Mouse (Mus musculus) forebrain, embryonic 11.5 days (tissue): Measurements from ENCODE around the gene Mcoln1. TPM values are rescaled to one million over a fixed set of nuclear protein-coding genes. Genes with fewer than 3 reads are reported as not detected.

Experiments used
- ATAC-seq: fragments of 200-750 bp; cut with Nextera tagmentation; replicated peaks from 2 replicates; pipeline ENCODE4 v1.8.0; 2017; ENCODE audit warnings: moderate TSS enrichment; ENCODE audit not compliant: low FRiP score
- DNase-seq: peaks from one replicate; pipeline ENCODE4 v3.0.0-alpha.2; 2017; ENCODE audit warnings: low spot score
- H3K27ac ChIP-seq: fragments of 300-500 bp; sonication (generic); 2 replicates; pipeline ENCODE4 v1.5.1; 2014; ENCODE audit warnings: low read depth, low read length
- H3K27me3 ChIP-seq: fragments of 300-500 bp; sonication (generic); 2 replicates; pipeline ENCODE4 v1.6.1; 2014; ENCODE audit warnings: mild to moderate bottlenecking, low read length, mixed read lengths; ENCODE audit not compliant: control insufficient read depth, insufficient read depth
- H3K36me3 ChIP-seq: fragments of 300-500 bp; sonication (generic); 2 replicates; pipeline ENCODE4 v1.6.1; 2014; ENCODE audit warnings: mild to moderate bottlenecking, low read length, moderate library complexity, mixed read lengths; ENCODE audit not compliant: control insufficient read depth, insufficient read depth
- H3K4me1 ChIP-seq: fragments of 300-500 bp; sonication (generic); replicated peaks from 2 replicates; pipeline ENCODE4 v1.6.1; 2014; ENCODE audit warnings: low read length, mixed read lengths; ENCODE audit not compliant: control insufficient read depth, insufficient read depth
- H3K4me2 ChIP-seq: fragments of 300-500 bp; sonication (generic); 2 replicates; pipeline ENCODE4 v1.6.1; 2014; ENCODE audit warnings: low read depth, mild to moderate bottlenecking, low read length, moderate library complexity, mixed read lengths; ENCODE audit not compliant: severe bottlenecking
- H3K4me3 ChIP-seq: fragments of 300-500 bp; sonication (generic); 2 replicates; pipeline ENCODE4 v1.5.1; 2014; ENCODE audit warnings: low read depth, low read length
- H3K9ac ChIP-seq: fragments of 300-500 bp; sonication (generic); 2 replicates; pipeline ENCODE4 v1.6.1; 2014; ENCODE audit warnings: low read length
- H3K9me3 ChIP-seq: fragments of 300-500 bp; sonication (generic); 2 replicates; pipeline ENCODE4 v1.6.1; 2016; ENCODE audit warnings: low read length, mixed read lengths; ENCODE audit not compliant: control insufficient read depth
- WGBS: fragments of 180-500 bp; shearing (Covaris S2); extraction: QIAGEN DNeasy Blood & Tissue Kit; methylation state at CpG from one replicate; pipeline ENCODE4 v1.1.7; 2014; 5-methylcytosine and 5-hydroxymethylcytosine counted together
- polyA plus RNA-seq: library from polyadenylated mRNA; unstranded; fragments of >200 nt; fragmentation: Nextera tagmentation; extraction: Ambion mirVana; gene quantifications from 2 replicates; pipeline ENCODE4 v1.2.1, GENCODE M21; 2014

The Mcoln1 gene
- polyA plus RNA-seq = 56.6 and 56.7 TPM in 2 replicates

DNA sequence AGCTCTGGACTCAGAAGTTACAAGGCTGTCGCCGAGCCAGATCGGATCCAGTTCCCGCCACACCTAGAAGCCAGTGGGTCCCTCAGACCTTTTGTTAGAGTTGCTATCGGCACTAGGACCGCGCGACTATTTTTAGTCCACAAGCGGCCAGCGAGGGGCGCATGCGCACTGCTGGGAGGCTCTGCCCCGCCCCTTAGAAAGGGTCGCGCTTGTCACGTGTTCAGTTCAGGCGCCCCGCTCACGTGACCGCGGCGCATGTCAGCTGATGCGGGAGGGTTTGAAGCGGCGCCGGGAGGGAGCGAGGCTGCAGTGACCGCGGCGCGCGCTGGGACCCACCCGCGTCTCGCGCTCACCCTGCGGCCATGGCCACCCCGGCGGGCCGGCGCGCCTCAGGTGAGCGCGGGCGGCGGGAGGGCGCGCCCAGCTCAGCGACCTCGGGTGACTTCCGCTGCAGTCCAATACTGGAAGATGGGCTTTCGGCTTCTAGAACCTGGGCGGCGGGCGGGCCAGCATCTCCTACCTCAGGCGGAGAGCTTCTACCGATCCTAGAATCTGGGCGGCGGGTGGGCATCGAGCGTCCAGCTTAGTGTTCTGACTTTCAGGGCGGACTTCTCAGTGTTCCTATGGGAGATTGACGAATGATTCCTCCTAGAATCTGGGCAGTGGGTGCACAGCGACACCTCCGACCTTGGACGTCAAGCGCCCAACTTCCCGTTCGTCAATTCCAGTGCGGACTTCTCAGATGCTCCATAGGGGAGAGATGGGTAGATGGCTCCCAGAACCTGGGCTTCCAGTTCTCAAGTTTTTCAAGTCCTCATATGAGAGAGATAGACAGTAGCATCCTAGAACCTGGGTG is at the start of gene Mcoln1:
TSS of gene Mcoln1 (plus strand) at position 223 of the 856 bp plus-strand sequence.
- peak; percentile 93 for ATAC-seq

DNA sequence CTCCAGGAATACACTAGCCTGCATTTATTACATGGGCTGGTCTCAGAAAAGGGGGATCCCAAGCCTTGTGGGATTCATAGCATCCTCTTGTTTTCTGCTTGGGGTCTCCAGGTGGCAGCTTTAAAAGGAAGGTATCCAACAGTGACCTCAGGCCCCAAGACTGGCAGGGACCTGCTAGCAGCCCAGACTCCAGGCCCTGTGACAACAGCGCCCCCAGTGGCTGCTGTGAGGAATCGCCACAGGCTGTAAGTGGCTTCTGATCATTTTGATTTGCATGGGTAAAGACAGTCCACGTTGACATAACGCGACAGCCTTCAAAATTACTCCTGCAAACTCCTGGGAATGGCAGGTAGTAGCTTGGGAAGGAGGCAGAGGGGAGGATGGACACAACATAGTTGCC is 49.6 kb upstream of the Mcoln1 start:
- Histone ChIP-seq H3K27ac (no peak overlapping the region), H3K4me1 (no peaks in the 10 kb centered on the region), H3K9me3 (no peaks in the 10 kb centered on the region), H3K36me3 (peaks cover 15% of the 10 kb centered on the region), H3K4me3 (no peak overlapping the region), H3K9ac (no peak overlapping the region), H3K4me2 (no peak overlapping the region), H3K27me3 (no peaks in the 10 kb centered on the region)
- 35% methylated on average over 5 of the region's 5 CpGs for WGBS
- peak; percentile 79 for DNase-seq
- ATAC-seq = 0 out of 2 replicates have a peak, but pooled peaks have one; percentile 16

More for the DNA sequence above, at the start of gene Mcoln1:
- Histone ChIP-seq H3K9ac (peak within 1 kb of the TSS; percentile 88), H3K4me1 (peaks cover 8% of the 10 kb centered on the region; the same call in 1 of the 2 replicates), H3K4me3 (peak within 1 kb of the TSS; percentile 76), H3K4me2 (peak within 1 kb of the TSS; percentile 80), H3K9me3 (no peaks in the 10 kb centered on the region; the same call in 1 of the 2 replicates), H3K27me3 (no peaks in the 10 kb centered on the region), H3K27ac (peak within 1 kb of the TSS; percentile 77; the same call in 1 of the 2 replicates), H3K36me3 (peaks cover 12% of the 10 kb centered on the region)
- under 1% methylated on average over 70 of the region's 70 CpGs for WGBS
- DNase-seq = peak; percentile 99

DNA sequence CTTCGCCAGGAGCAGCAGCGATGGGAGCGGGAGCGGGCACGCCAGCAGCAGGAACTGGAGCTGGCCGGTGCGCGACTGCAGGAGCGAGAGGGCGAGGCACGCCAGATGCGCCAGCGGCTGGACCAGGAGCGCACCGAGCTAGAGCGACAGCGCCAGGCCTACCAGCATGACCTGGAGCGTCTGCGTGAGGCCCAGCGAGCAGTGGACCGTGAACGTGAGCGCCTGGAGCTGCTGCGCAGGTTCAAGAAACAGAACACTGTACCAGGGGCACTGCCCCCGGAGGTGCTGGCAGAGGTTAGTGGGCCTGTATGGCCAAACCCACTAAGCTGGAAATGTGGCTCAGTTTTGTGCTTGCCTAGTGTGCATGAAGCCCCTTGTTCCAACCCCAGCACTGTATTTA is 48.3 kb upstream of the Mcoln1 start:
- DNase-seq (no peak), ATAC-seq (no peak)
- no peak overlapping the region for H3K9ac ChIP-seq
- no peaks in the 10 kb centered on the region for H3K27me3 ChIP-seq
- WGBS = 94% methylated on average over 25 of the region's 25 CpGs
- H3K4me1 ChIP-seq = no peaks in the 10 kb centered on the region
- H3K9me3 ChIP-seq = no peaks in the 10 kb centered on the region
- no peak overlapping the region for H3K4me3 ChIP-seq
- H3K36me3 ChIP-seq = peaks cover 15% of the 10 kb centered on the region
- no peak overlapping the region for H3K27ac ChIP-seq
- no peak overlapping the region for H3K4me2 ChIP-seq

DNA sequence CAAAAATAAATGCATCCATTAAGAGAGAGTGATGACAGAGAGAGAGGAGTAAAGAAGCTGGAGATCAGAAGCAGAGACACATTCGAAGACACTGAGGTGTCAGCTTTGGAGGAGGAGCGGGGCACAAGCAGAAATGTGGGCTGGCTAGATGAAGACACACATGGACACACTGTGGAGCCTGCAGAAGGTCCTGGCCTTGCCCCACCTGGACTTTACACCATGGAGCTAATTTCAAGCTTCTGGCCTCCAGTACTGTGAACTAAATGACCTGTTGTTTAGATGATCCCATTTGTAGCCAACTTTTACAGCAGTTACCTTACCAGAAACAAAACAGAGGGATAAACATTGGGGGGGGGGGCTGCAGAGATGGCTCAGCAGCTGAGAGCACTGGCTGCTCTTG is 37.0 kb upstream of the Mcoln1 start:
- DNase-seq = no peak
- no peak overlapping the region for H3K27ac ChIP-seq
- H3K27me3 ChIP-seq = no peaks in the 10 kb centered on the region
- H3K4me3 ChIP-seq = no peak overlapping the region
- H3K4me2 ChIP-seq = no peak overlapping the region
- H3K36me3 ChIP-seq = no peaks in the 10 kb centered on the region
- WGBS = 96% methylated on average over 2 of the region's 2 CpGs
- no peak for ATAC-seq
- H3K4me1 ChIP-seq = no peaks in the 10 kb centered on the region; the same call in 1 of the 2 replicates
- no peak overlapping the region for H3K9ac ChIP-seq
- no peaks in the 10 kb centered on the region for H3K9me3 ChIP-seq

DNA sequence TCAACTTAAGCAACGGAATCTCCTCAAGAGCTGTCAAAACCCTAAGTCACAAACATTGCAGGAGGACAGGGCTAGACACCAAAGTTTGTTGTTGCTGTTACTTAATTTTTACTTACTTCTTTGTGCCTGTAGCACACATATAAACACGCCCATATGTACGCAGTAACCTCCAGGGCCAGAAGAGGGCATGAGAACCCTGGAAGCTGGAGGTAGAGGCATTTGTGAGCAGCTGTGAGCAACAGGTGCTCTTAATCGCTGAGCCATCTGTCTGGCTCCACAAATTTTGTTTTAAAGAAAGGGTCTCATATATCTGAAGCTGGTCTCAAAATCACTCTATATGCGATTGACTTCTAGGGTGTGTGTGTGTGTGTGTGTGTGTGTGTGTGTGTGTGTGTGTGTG is 35.9 kb upstream of the Mcoln1 start:
- 53% methylated on average over 5 of the region's 5 CpGs for WGBS
- H3K4me2 ChIP-seq = no peak overlapping the region
- ATAC-seq (no peak), DNase-seq (no peak)
- no peaks in the 10 kb centered on the region for H3K36me3 ChIP-seq
- H3K27me3 ChIP-seq = no peaks in the 10 kb centered on the region
- no peak overlapping the region for H3K27ac ChIP-seq
- H3K4me3 ChIP-seq = no peak overlapping the region
- no peaks in the 10 kb centered on the region; the same call in 1 of the 2 replicates for H3K4me1 ChIP-seq
- H3K9ac ChIP-seq = no peak overlapping the region
- H3K9me3 ChIP-seq = no peaks in the 10 kb centered on the region

DNA sequence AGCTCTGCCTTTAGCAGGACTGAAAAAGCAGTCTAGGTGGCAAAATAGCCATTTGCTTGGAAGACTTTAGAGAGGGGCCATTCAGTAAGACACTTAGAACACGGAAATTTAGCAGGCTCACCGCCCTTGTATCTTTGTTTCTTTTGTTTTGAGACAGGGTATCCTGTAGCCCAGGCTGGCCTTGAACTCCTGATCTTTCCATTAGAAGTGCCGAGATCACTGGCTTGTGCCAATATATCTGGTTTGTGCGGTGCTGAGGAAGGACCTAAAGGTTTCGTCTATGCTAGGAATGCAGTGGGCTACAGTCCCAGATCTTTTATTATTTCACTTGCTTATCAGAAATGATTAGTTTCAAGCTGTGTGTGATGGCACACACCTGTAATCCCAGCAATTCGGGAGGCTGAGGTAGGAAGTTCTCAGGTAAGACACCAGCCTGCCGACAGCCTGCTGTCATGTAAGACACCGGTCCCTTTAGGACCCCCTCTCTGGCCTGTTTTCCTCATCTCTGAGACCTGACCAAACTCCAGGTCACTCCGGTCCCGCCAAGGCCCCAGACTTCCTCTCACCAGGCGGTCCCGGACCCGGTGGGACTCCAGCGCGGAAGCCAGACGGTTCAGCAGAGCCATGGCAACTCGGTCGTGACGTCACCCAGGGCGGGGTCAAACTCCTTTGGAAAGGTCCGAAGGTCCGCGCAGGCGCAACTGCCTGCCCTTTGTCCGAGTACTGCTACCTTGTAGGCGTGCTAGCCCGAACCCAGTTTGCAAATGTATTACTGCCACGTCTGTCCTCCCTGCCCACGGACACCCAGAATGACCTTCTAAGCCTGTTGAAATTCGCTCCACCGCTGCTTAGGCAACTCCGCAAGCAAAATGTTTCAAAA is 33.0 kb upstream of the Mcoln1 start, which contains the start of gene Pex11g:
TSS of gene Pex11g (minus strand) at position 675 of the 880 bp plus-strand sequence.
- H3K4me2 ChIP-seq = peak within 1 kb of the TSS; percentile 66
- no peaks in the 10 kb centered on the region for H3K36me3 ChIP-seq
- H3K27me3 ChIP-seq = no peaks in the 10 kb centered on the region
- ATAC-seq (peak; percentile 96), DNase-seq (peak; percentile 99)
- H3K9me3 ChIP-seq = no peaks in the 10 kb centered on the region
- H3K4me3 ChIP-seq = peak within 1 kb of the TSS; percentile 42
- no peaks in the 10 kb centered on the region; the same call in 1 of the 2 replicates for H3K4me1 ChIP-seq
- H3K27ac ChIP-seq = peak within 1 kb of the TSS; percentile 70
- 10% methylated on average over 32 of the region's 32 CpGs for WGBS
- H3K9ac ChIP-seq = peak within 1 kb of the TSS; percentile 77

DNA sequence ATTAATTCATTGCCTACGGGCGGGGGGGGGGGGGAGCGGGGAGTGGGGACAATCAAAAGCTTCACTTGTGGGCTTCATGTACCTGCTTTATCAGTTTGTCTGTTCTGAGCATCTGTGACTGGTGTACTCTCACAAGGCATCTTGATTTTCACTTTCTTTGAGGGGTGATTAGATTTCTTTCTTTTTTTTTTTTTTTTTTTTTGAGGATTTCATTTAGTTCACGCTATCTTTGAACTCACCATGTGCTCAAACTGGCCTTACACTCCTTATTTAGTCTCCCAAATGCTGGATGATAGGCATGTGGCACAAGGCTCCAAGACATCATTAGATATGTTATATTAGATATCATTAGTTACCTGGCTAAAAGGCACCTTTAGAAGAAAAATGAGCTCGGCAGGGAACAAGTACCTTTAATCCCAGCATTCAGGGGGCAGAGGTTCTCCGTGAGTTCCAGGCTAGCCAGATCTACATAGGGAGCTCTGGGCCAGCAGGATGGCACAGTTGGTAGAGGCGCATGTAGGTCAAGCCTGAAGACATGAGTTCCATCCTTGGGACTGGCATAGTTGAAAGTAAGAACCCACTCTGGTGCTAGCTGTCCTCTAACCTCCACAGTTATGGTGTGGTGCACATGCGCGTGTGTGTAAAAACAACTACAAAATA is 32.2 kb upstream of the Mcoln1 start:
- no peak for DNase-seq
- Histone ChIP-seq H3K9me3 (no peaks in the 10 kb centered on the region), H3K27ac (peak overlapping the region; percentile 70), H3K27me3 (no peaks in the 10 kb centered on the region), H3K4me1 (no peaks in the 10 kb centered on the region; the same call in 1 of the 2 replicates), H3K4me3 (peak overlapping the region; percentile 42), H3K9ac (peak overlapping the region; percentile 77), H3K36me3 (no peaks in the 10 kb centered on the region), H3K4me2 (peak overlapping the region; percentile 66)
- peak; percentile 14; the same call in 1 of the 2 replicates for ATAC-seq
- WGBS = 58% methylated on average over 8 of the region's 9 CpGs

DNA sequence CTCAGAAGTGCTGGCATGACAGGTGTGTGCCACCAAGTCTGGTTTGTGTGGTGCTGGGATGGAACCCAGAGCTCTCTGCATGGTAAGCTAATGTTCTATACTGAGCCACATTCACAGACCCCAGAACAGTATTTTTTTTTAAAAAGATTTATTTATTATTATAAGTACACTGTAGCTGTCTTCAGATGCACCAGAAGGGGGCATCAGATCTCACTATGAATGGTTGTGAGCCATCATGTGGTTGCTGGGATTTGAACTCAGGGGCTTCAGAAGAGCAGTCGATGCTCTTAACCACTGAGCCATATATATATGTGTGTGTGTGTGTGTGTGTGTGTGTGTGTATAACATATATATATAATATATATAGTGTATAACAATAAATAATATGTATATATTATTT is 31.4 kb upstream of the Mcoln1 start:
- H3K27me3 ChIP-seq = no peaks in the 10 kb centered on the region
- no peaks in the 10 kb centered on the region; the same call in 1 of the 2 replicates for H3K4me1 ChIP-seq
- H3K4me3 ChIP-seq = no peak overlapping the region
- H3K36me3 ChIP-seq = no peaks in the 10 kb centered on the region
- ATAC-seq (no peak), DNase-seq (no peak)
- WGBS = 89% methylated on average over 1 of the region's 1 CpGs
- no peak overlapping the region for H3K27ac ChIP-seq
- no peak overlapping the region for H3K4me2 ChIP-seq
- H3K9me3 ChIP-seq = no peaks in the 10 kb centered on the region
- no peak overlapping the region for H3K9ac ChIP-seq
